Mouse (Mus musculus) heart, postnatal 0 days (tissue): Measurements from ENCODE around the gene Hs3st4.

Experiments
- CTCF ChIP-seq: IDR thresholded peaks from 2 replicates; pipeline ENCODE4 v1.5.1; 2016; ENCODE audit warnings: antibody characterized with exemption, control low read depth, low read depth
- EP300 ChIP-seq: IDR thresholded peaks from 2 replicates; pipeline ENCODE4 v1.6.1; 2016; ENCODE audit warnings: antibody characterized with exemption, low read depth

DNA sequence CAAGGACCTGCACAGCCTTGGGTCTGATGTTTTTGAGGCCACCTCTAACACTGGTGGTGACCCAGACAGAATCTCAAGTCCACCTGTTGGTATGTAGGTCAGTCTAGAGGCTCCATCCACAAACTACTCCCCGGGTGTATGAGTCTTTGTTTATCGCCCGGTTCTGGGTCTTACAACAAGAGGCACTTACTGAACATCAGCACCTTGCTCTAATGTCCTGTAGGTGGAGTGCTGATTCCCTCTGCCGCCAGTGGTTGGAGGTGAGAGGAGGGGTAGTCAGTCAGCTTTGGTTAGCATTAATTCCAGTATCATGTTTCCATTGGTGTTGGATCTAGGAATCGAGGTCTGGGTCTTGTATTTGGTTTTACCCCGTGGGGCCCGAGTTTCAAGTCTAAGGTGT lies 17.2 kb upstream of the Hs3st4 start:
- no peak for TF ChIP-seq CTCF
- TF ChIP-seq EP300 = no peak
